Mouse (Mus musculus) liver, embryonic 13.5 days (tissue): ENCODE data around the gene Arl5c. TPM values are rescaled to one million over a fixed set of nuclear protein-coding genes. Genes with fewer than 3 reads are reported as not detected.

Experiments used
- ATAC-seq: fragments of 200-750 bp; cut with Nextera tagmentation; 2 replicates; pipeline ENCODE4 v1.8.0; 2017; ENCODE audit warnings: low read depth, mild to moderate bottlenecking, moderate number of reproducible peaks, moderate library complexity
- DNase-seq: peaks from one replicate; pipeline ENCODE4 v3.0.0; 2022
- H3K27ac ChIP-seq: fragments of 300-500 bp; sonication (generic); 2 replicates; pipeline ENCODE4 v1.5.1; 2015; ENCODE audit warnings: moderate library complexity, mild to moderate bottlenecking, inconsistent platforms
- H3K27me3 ChIP-seq: fragments of 300-500 bp; sonication (generic); 2 replicates; pipeline ENCODE4 v1.6.1; 2015; ENCODE audit warnings: mild to moderate bottlenecking, inconsistent platforms
- H3K36me3 ChIP-seq: fragments of 300-500 bp; sonication (generic); 2 replicates; pipeline ENCODE4 v1.6.1; 2015; ENCODE audit warnings: mild to moderate bottlenecking, inconsistent platforms
- H3K4me1 ChIP-seq: fragments of 300-500 bp; sonication (generic); replicated peaks from 2 replicates; pipeline ENCODE4 v1.6.1; 2015; ENCODE audit warnings: inconsistent platforms
- H3K4me2 ChIP-seq: fragments of 300-500 bp; sonication (generic); 2 replicates; pipeline ENCODE4 v1.6.1; 2015; ENCODE audit warnings: inconsistent platforms, mild to moderate bottlenecking, moderate library complexity
- H3K4me3 ChIP-seq: fragments of 300-500 bp; sonication (generic); replicated peaks from 2 replicates; pipeline ENCODE4 v1.5.1; 2015; ENCODE audit warnings: mild to moderate bottlenecking, inconsistent platforms
- H3K9ac ChIP-seq: fragments of 300-500 bp; sonication (generic); 2 replicates; pipeline ENCODE4 v1.6.1; 2015; ENCODE audit warnings: mild to moderate bottlenecking, inconsistent platforms
- H3K9me3 ChIP-seq: fragments of 300-500 bp; sonication (generic); replicated peaks from 2 replicates; pipeline ENCODE4 v1.6.1; 2016; ENCODE audit warnings: inconsistent platforms
- WGBS: fragments of 180-500 bp; shearing (Covaris S2); methylation state at CpG from one replicate; pipeline ENCODE4 v1.1.7; 2015; ENCODE audit not compliant: insufficient replicate concordance; 5-methylcytosine and 5-hydroxymethylcytosine counted together
- polyA plus RNA-seq: library from polyadenylated mRNA; unstranded; fragments of >200 nt; fragmentation: Nextera tagmentation; extraction: Ambion mirVana; gene quantifications from 2 replicates; pipeline ENCODE4 v1.2.1, GENCODE M21; 2015

Arl5c gene
- polyA plus RNA-seq, 1 experiment from 2014 or later: 12.8 TPM

DNA sequence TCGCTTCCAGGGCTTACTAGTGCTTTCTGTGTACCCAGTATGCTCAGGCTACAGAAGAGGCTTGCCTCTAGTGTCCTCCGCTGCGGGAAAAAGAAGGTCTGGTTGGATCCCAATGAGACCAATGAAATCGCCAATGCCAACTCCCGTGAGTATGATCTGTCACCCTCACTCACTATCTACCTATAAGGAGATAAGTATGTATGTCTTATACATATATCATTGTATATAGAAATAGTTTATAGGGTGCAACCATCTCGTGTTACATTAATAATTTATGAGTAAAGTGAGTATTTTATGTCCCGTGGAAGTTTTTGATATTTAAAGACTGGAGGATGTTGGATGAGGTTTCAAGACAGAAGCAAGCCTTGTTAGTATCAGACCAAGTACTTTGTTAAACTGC is 31.8 kb upstream of the Arl5c start:
- 9% methylated on average over 7 of the region's 7 CpGs for WGBS
- peaks cover 34% of the 10 kb centered on the region for H3K36me3 ChIP-seq
- peak overlapping the region; percentile 82 for H3K4me2 ChIP-seq
- peak overlapping the region; percentile 88 for H3K27ac ChIP-seq
- H3K27me3 ChIP-seq: peaks cover 9% of the 10 kb centered on the region
- DNase-seq (no peak), ATAC-seq (no peak)
- peak overlapping the region; percentile 98 for H3K4me3 ChIP-seq
- H3K9ac ChIP-seq: peak overlapping the region; percentile 99
- H3K9me3 ChIP-seq: no peaks in the 10 kb centered on the region
- H3K4me1 ChIP-seq: peaks cover 31% of the 10 kb centered on the region

DNA sequence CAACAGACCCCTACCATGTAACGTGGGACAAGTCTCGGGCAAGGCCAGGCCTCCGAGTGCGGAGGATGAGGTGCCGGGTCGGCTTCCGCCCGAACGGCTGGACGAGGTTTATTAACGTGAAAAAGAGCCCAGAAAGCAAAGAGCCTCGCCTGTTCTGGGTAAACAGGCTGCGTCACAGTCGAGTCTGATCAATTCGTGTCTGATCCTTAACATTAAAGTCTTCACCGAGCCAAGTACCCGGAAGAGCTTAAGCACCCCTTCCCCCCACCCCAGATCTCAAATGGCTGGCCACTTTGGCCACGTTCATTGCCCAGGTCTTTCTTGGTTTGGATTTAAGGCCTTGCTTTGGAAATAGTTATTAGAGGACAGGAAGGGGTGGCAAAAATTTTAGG is 31.3 kb upstream of the Arl5c start:
- Histone ChIP-seq H3K27ac (peak overlapping the region; percentile 88), H3K9me3 (no peaks in the 10 kb centered on the region), H3K4me3 (peak overlapping the region; percentile 98), H3K4me2 (peak overlapping the region; percentile 82), H3K4me1 (peaks cover 36% of the 10 kb centered on the region), H3K36me3 (peaks cover 34% of the 10 kb centered on the region), H3K9ac (peak overlapping the region; percentile 99), H3K27me3 (peaks cover 14% of the 10 kb centered on the region)
- ATAC-seq: no peak
- no peak for DNase-seq
- WGBS: 0% methylated on average over 18 of the region's 18 CpGs

GRCm38 (mm10) chr11:98026570-98027296 is 30.8 kb upstream of the Arl5c start, which contains the start of gene Rpl19:
Gene Rpl19, plus strand, starts transcription at chr11:98026710.
- peaks cover 34% of the 10 kb centered on the region for H3K36me3 ChIP-seq
- H3K4me1 ChIP-seq: peaks cover 41% of the 10 kb centered on the region
- ATAC-seq (peak; percentile 81), DNase-seq (peak; percentile 83)
- no peaks in the 10 kb centered on the region for H3K9me3 ChIP-seq
- peak within 1 kb of the TSS; percentile 82 for H3K4me2 ChIP-seq
- H3K27me3 ChIP-seq: peaks cover 20% of the 10 kb centered on the region
- H3K27ac ChIP-seq: peak within 1 kb of the TSS; percentile 88
- peak within 1 kb of the TSS; percentile 99 for H3K9ac ChIP-seq
- WGBS: under 1% methylated on average over 69 of the region's 69 CpGs
- H3K4me3 ChIP-seq: peak within 1 kb of the TSS; percentile 98

- peak overlapping the region; percentile 88 for H3K27ac ChIP-seq
- DNase-seq (no peak), ATAC-seq (no peak)
- H3K4me3 ChIP-seq: peak overlapping the region; percentile 98
- H3K4me2 ChIP-seq: peak overlapping the region; percentile 82
- WGBS: 6% methylated on average over 15 of the region's 15 CpGs
- peak overlapping the region; percentile 99 for H3K9ac ChIP-seq
- H3K27me3 ChIP-seq: peaks cover 25% of the 10 kb centered on the region
- no peaks in the 10 kb centered on the region for H3K9me3 ChIP-seq
- H3K4me1 ChIP-seq: peaks cover 47% of the 10 kb centered on the region
- peaks cover 32% of the 10 kb centered on the region for H3K36me3 ChIP-seq
Observed at GRCm38 (mm10) chr11:98026248-98026569, 30.2 kb upstream of the Arl5c start.

DNA sequence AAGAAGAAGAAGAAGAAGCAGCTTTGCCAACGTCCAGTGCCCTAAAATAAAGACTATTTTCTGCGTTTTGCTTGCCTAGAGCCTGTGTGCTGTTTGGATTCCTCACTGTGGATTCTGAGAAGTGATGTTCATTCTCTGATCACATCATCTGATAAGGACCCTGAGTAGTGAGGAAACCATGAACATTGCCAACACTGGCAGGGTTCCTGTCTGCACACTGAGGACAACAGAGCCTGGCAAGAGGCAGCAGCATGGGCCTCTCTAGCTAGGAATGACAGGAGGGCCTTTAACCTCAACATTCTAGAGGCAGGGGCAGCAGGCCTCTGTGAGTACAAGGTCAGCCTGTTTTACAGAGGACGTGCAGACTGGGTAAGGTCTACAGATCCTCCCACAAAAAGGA is 28.5 kb upstream of the Arl5c start:
- WGBS: 68% methylated on average over 3 of the region's 3 CpGs
- no peak overlapping the region for H3K9ac ChIP-seq
- H3K4me3 ChIP-seq: no peak overlapping the region
- no peak overlapping the region for H3K27ac ChIP-seq
- H3K4me1 ChIP-seq: peaks cover 51% of the 10 kb centered on the region
- H3K36me3 ChIP-seq: peaks cover 15% of the 10 kb centered on the region
- H3K27me3 ChIP-seq: peaks cover 42% of the 10 kb centered on the region
- H3K4me2 ChIP-seq: no peak overlapping the region
- DNase-seq: no peak
- no peaks in the 10 kb centered on the region for H3K9me3 ChIP-seq
- no peak for ATAC-seq

DNA sequence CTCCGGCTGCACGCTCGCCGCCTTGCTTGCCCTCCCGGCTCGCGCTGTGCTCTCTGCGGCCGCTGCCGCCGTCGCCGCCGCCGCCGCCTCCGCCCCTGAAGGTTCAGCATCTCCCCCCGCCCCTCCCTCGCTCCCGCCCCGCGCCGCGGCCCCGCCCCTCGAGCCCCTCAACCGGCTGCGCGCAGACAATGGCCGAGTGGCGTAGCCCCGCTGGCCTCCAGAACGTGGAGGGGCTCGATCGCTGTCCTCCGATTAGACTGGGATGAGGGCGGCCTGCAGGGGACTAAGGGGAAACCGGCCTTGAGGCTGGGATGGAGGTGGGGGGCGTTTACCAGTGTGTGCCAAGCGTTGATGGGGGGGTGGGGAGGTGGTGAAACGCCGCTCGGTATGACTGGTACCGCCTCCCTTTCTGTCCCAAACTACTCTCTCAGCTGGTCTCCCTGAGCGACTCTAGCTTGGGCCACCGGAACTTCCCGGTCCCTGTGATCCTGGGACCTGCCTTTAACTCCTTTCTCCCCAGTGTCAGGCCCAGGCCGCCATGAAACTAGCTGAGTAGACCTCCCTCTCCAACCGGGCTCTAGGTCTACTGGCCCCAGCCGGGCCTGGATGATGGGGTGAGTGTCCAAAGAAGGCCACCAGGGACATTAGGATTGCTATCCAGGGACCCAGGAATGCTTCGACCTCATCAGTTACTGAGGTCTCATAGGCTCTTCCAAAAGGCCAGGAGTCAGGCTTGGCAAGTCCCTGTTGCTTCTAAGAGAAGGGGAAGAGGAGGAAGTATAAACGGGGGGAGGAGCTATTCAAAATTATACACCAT is 26.8 kb upstream of the Arl5c start, which contains the start of gene Cacnb1:
Gene Cacnb1, minus strand, starts transcription at position 480 of the 817 bp plus-strand sequence.
- no peaks in the 10 kb centered on the region for H3K36me3 ChIP-seq
- peaks cover 44% of the 10 kb centered on the region for H3K4me1 ChIP-seq
- H3K27me3 ChIP-seq: peaks cover 52% of the 10 kb centered on the region
- H3K27ac ChIP-seq: peak within 1 kb of the TSS; percentile 32
- peak within 1 kb of the TSS; percentile 95 for H3K4me2 ChIP-seq
- WGBS: 2% methylated on average over 51 of the region's 52 CpGs
- peak within 1 kb of the TSS; percentile 72 for H3K9ac ChIP-seq
- peak within 1 kb of the TSS; percentile 65 for H3K4me3 ChIP-seq
- DNase-seq (no peak), ATAC-seq (0 out of 2 replicates have a peak, but pooled peaks have one; percentile 8)
- no peaks in the 10 kb centered on the region for H3K9me3 ChIP-seq

GRCm38 (mm10) chr11:98022253-98022554 is 26.2 kb upstream of the Arl5c start:
- H3K9ac ChIP-seq: peak overlapping the region; percentile 72
- H3K4me2 ChIP-seq: peak overlapping the region; percentile 95
- no peaks in the 10 kb centered on the region for H3K36me3 ChIP-seq
- ATAC-seq (no peak), DNase-seq (no peak)
- H3K27me3 ChIP-seq: peaks cover 55% of the 10 kb centered on the region
- peak overlapping the region; percentile 65 for H3K4me3 ChIP-seq
- H3K4me1 ChIP-seq: peaks cover 40% of the 10 kb centered on the region
- H3K27ac ChIP-seq: no peak overlapping the region
- 0% methylated on average over 23 of the region's 23 CpGs for WGBS
- no peaks in the 10 kb centered on the region for H3K9me3 ChIP-seq

DNA sequence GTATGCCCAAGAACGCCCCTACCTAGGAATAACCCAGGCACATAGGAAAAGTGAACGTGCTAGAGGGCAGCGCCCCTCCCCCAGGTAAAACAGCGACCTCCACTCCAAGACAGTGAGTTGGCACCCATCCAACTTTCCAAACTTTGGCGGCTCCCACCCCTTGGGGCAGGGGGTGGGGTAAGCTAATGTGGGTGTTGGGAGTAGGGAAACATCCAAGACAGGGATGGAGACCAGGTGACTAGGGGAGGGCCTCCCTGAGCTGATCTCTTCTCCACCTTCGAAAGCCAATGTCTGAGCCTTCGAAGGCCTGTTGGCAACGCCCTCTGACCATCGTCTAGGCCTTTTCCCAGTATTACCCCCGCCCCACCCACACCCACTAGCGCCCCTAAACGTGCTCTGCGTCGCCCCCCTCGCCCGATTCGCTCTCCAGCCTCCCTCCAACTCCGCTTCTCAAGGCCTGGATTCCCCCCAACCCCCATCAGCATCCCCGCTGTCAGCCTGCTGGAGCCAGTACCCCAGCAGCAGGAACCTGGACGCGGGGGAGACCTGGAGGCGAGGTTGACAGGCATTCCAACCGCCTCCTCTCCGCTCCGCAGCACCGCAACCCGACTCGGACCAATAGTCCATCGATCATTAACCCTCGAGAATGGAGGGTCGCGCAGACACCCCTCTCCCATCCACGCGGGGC is 25.7 kb upstream of the Arl5c start:
- no peaks in the 10 kb centered on the region for H3K36me3 ChIP-seq
- peaks cover 40% of the 10 kb centered on the region for H3K4me1 ChIP-seq
- ATAC-seq (no peak), DNase-seq (no peak)
- H3K9ac ChIP-seq: peak overlapping the region; percentile 72
- 12% methylated on average over 34 of the region's 34 CpGs for WGBS
- H3K27ac ChIP-seq: no peak overlapping the region
- peak overlapping the region; percentile 95 for H3K4me2 ChIP-seq
- peaks cover 55% of the 10 kb centered on the region for H3K27me3 ChIP-seq
- no peaks in the 10 kb centered on the region for H3K9me3 ChIP-seq
- H3K4me3 ChIP-seq: peak overlapping the region; percentile 65

DNA sequence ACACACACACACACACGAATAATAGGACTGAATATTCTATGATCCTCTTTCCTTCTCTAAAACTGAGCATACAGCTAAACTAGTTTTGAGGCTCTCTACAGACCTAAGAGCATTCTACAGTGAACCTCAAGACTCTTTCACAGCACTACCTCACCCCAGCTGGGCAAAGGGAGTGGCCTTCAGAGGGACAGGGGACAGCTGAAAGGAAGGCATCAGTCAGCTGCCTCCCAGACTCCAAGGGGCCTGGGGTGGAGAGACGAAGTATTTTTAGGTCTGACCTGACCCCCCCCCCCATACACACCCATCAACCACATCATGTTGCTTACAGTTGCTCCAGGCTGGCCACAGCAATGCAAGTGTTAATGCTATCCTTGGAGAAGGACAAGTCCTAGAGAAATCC is 25.1 kb upstream of the Arl5c start:
- ATAC-seq: no peak
- no peak overlapping the region for H3K27ac ChIP-seq
- no peak overlapping the region for H3K9ac ChIP-seq
- H3K4me2 ChIP-seq: peak overlapping the region; percentile 95; the same call in 1 of the 2 replicates
- DNase-seq: no peak
- no peak overlapping the region for H3K4me3 ChIP-seq
- no peaks in the 10 kb centered on the region for H3K9me3 ChIP-seq
- no peaks in the 10 kb centered on the region for H3K36me3 ChIP-seq
- WGBS: 60% methylated on average over 2 of the region's 2 CpGs
- peaks cover 38% of the 10 kb centered on the region for H3K4me1 ChIP-seq
- H3K27me3 ChIP-seq: peaks cover 55% of the 10 kb centered on the region

GRCm38 (mm10) chr11:98020710-98021109 is 24.7 kb upstream of the Arl5c start:
- H3K4me2 ChIP-seq: no peak overlapping the region
- H3K4me3 ChIP-seq: no peak overlapping the region
- ATAC-seq: no peak
- peaks cover 55% of the 10 kb centered on the region for H3K27me3 ChIP-seq
- WGBS: 78% methylated on average over 1 of the region's 1 CpGs
- H3K9me3 ChIP-seq: no peaks in the 10 kb centered on the region
- H3K27ac ChIP-seq: no peak overlapping the region
- no peak for DNase-seq
- H3K4me1 ChIP-seq: peaks cover 34% of the 10 kb centered on the region
- H3K9ac ChIP-seq: no peak overlapping the region
- no peaks in the 10 kb centered on the region for H3K36me3 ChIP-seq

GRCm38 (mm10) chr11:98019883-98020610 is 24.1 kb upstream of the Arl5c start:
- Histone ChIP-seq H3K9ac (no peak overlapping the region), H3K4me3 (no peak overlapping the region), H3K27ac (no peak overlapping the region), H3K36me3 (no peaks in the 10 kb centered on the region), H3K4me2 (no peak overlapping the region), H3K27me3 (peaks cover 55% of the 10 kb centered on the region), H3K4me1 (peaks cover 32% of the 10 kb centered on the region), H3K9me3 (no peaks in the 10 kb centered on the region)
- no peak for DNase-seq
- no peak for ATAC-seq
- 36% methylated on average over 8 of the region's 8 CpGs for WGBS
